Mouse (Mus musculus) kidney, adult 9 months (tissue): Measurements from ENCODE around the gene 4930539E08Rik.

Experiments
- DNase-seq: peaks from one replicate; pipeline ENCODE4 v3.0.0; 2022

Gene 4930539E08Rik

DNA sequence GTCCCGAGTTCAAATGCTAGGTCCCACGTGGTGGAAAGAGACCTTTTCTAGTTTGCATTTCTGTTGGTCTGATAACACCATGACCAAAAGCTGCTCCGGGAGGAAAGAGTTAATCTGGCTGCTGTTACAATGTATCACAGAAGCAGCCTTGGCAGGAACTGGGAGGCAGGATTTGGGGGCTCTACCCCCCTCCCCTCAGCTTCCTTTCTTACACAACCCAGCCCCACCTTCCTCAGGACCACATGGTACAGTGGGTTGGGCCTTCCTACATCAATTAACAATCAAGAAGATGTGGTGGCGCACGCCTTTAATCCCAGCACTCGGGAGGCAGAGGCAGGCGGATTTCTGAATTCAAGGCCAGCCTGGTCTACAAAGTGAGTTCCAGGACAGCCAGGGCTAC is 60.7 kb downstream of the 4930539E08Rik start:
- no peak for DNase-seq

- no peak for DNase-seq
Observed at GRCm38 (mm10) chr17:28850511-28850910, 64.6 kb downstream of the 4930539E08Rik start.

DNA sequence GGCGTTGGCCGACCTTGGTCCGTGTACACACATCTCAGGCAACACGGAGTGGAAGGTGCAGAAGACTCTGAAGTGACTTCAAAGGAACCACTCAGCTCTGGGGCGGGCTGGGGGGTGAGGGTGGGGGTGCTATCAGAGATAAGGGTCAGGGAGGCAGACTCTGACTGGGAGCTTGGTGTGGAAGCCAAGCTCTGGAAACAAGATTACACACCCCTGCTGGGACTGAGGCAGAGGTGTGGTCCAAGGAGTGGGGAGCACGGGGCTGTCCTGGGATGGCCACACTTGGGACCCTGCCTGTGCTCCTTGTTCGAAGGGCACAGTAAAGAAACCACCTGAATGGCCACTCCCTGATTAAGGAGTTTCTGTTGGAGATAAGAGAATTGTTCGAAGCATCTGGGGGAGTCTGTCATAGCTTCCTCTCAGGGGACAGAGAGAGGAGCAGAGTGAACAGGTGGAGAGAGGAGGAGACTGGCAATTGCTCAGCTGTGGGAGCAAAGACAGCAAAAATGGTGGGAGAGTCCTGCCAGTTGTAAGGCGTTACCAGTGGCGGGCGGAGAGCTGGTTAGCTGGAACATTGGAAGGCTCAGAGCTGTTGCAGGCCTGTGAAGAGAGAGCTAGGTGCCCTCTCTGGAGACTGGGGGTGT is 68.0 kb downstream of the 4930539E08Rik start:
- no peak for DNase-seq
